Mouse (Mus musculus): ENCODE measurements at regions not wholly inside any gene's neighbourhood (a gene's known extent, or its start where the extent isn't known, plus 50 kb on each side); places are given as distances from the start of the nearest gene placed in this dataset.
A peak's percentile ranks its signal among the peaks of the same experiment; 100 is the strongest.

GRCm38 (mm10) chr9:76734387-76734786, 167.5 kb upstream of the Fam83b start:
- DNase-seq (ENCODE audit: low spot score in 2 of 2): no peak

- no peak for DNase-seq (ENCODE audit: low spot score in 2 of 2)
Measured at GRCm38 (mm10) chr9:76733812-76734211, 166.9 kb upstream of the Fam83b start.

GRCm38 (mm10) chr9:76722881-76723280, 156.0 kb upstream of the Fam83b start:
- no peak for DNase-seq (ENCODE audit: low spot score in 2 of 2)

GRCm38 (mm10) chr9:76715852-76716251, 148.9 kb upstream of the Fam83b start:
- no peak for DNase-seq (ENCODE audit: low spot score in 2 of 2)

GRCm38 (mm10) chr9:76706451-76706850, 139.5 kb upstream of the Fam83b start:
- no peak for DNase-seq (ENCODE audit: low spot score in 2 of 2)

- DNase-seq (ENCODE audit: low spot score in 2 of 2): no peak
Measured at GRCm38 (mm10) chr9:76705786-76706185, 138.9 kb upstream of the Fam83b start.

- DNase-seq (ENCODE audit: low spot score in 2 of 2): no peak
Measured at GRCm38 (mm10) chr9:76695547-76695946, 128.6 kb upstream of the Fam83b start.

- DNase-seq (ENCODE audit: low spot score in 2 of 2): no peak
Measured at GRCm38 (mm10) chr9:76692976-76693375, 126.1 kb upstream of the Fam83b start.

GRCm38 (mm10) chr9:76660848-76661247, 93.9 kb upstream of the Fam83b start:
- DNase-seq (ENCODE audit: low spot score in 2 of 2): peak in 1 of 2 experiments; percentile 16

GRCm38 (mm10) chr9:76659798-76660197, 92.9 kb upstream of the Fam83b start:
- no peak for DNase-seq (ENCODE audit: low spot score in 2 of 2)

GRCm38 (mm10) chr9:76653311-76653710, 86.4 kb upstream of the Fam83b start:
- DNase-seq (ENCODE audit: low spot score in 2 of 2): no peak

- no peak for DNase-seq (ENCODE audit: low spot score in 2 of 2)
Measured at GRCm38 (mm10) chr9:76649484-76649883, 82.6 kb upstream of the Fam83b start.

GRCm38 (mm10) chr9:76646383-76646782, 79.5 kb upstream of the Fam83b start:
- DNase-seq (ENCODE audit: low spot score in 2 of 2): no peak
